ENCODE assay signal across 23 mouse cellular contexts in the genomic region with DNA sequence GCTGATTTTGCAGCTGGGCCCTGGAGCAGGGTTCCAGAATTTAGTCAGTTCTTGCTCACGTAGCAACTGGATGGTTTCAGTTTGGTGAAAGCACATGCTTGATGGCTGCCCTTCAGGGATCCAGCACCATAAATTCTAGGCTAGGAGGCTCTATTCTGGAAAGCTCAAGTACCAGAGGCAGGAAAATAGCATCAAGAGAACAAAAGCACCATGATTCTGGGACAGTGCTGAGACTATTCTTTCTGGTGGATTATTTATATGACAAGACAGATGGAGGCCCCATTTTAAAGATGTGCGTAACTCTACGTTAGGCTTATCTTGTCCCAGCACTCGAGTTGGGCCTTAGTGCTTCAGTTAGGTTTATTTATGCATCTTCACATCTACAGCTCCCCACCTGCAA.
DNase-seq lines count a peak whose midpoint lies in the region; ATAC-seq lines count a peak whose summit lies in the region.
"Had no signal": no experiment of that assay in that cellular context is flagged by ENCODE, and none has a peak within 500 bp of the region (broad histone marks: within the 10 kb centered on the region; RNA-seq: fewer than 3 reads in every experiment).

No protein-coding gene starts in this region.

- 85% methylated on average over 4 of the region's 4 CpGs for WGBS in forebrain, embryonic 14.5 days

- H3K27ac ChIP-seq in forebrain, embryonic 14.5 days (ENCODE audit: low read depth, low read length), result no peak overlapping the region

- H3K9ac ChIP-seq in forebrain, embryonic 14.5 days (ENCODE audit: low read length), result no peak overlapping the region

- no peaks in the 10 kb centered on the region for H3K4me1 ChIP-seq in forebrain, embryonic 14.5 days (ENCODE audit: control insufficient read depth, insufficient read depth, low read length)

- no peak for DNase-seq in frontal cortex, postnatal 14 days (ENCODE audit: low spot score in 2 of 2)
- peak; percentile 6 for DNase-seq in left cerebral cortex, postnatal 14 days (ENCODE audit: low spot score in 2 of 2)
- no peak for DNase-seq in left cerebral cortex, adult 8-10 months (ENCODE audit: low spot score in 2 of 2)
- DNase-seq in brain, adult 2 months (ENCODE audit: low read depth, low spot score), result peak; percentile 13
- DNase-seq in telencephalon, adult 2 months (ENCODE audit: low read depth, low spot score), result peak; percentile 34
- no peak for DNase-seq in adrenal gland, postnatal 14 days
- DNase-seq in forebrain, embryonic 14.5 days (ENCODE audit: low spot score), result no peak
- DNase-seq: adrenal gland, adult 2 months; adrenal gland, adult 8-10 months; adrenal gland, postnatal 10 days; adrenal gland, postnatal 25 days; adrenal gland, postnatal 36 days; B cell, adult 2 months; cerebellum, adult 11 months; cerebellum, adult 11-12 months; cerebellum, adult 18-20 months; cerebellum, adult 2 months had no signal

- H3K36me3 ChIP-seq in forebrain, embryonic 14.5 days (ENCODE audit: control insufficient read depth, insufficient read depth, low read length), result no peaks in the 10 kb centered on the region
- H3K36me3 ChIP-seq: G1E had no signal

- no peak overlapping the region for H3K4me2 ChIP-seq in forebrain, embryonic 14.5 days (ENCODE audit: low read length)

- H3K4me3 ChIP-seq in forebrain, embryonic 14.5 days (ENCODE audit: low read depth, low read length), result no peak overlapping the region

- intact Hi-C loops in left cerebral cortex, postnatal 14 days (cut with DNase I), result no loop called here

- ATAC-seq in frontal cortex, adult (ENCODE audit: low TSS enrichment), result peak; percentile 86
- no peak for ATAC-seq in forebrain, embryonic 14.5 days
- ATAC-seq: activated CD4-positive, CD25-positive, alpha-beta regulatory T cell, adult 4 months; CD4-positive, CD25-positive, alpha-beta regulatory T cell, adult 4 months; Patski had no signal

- no peaks in the 10 kb centered on the region for H3K9me3 ChIP-seq in forebrain, embryonic 14.5 days (replicated peaks; ENCODE audit: control insufficient read depth, low read length)

- no peaks in the 10 kb centered on the region for H3K27me3 ChIP-seq in forebrain, embryonic 14.5 days (replicated peaks; ENCODE audit: control insufficient read depth, insufficient read depth, low read length)
- H3K27me3 ChIP-seq: CH12.LX had no signal

Comparison
In these comparisons a context has a peak if more than half of its experiments do, and no peak if none do; other contexts are left out.
1. DNase-seq: peak in left cerebral cortex, postnatal 14 days (2 of 2), brain, adult 2 months (single experiment) and telencephalon, adult 2 months (single experiment); none in frontal cortex, postnatal 14 days (0 of 2), left cerebral cortex, adult 8-10 months (0 of 2), adrenal gland, postnatal 14 days (single experiment) and forebrain, embryonic 14.5 days (single experiment).